Mouse (Mus musculus): Measurements from ENCODE around the gene Adamtsl1. TPM values are rescaled to one million over a fixed set of nuclear protein-coding genes. Genes with fewer than 3 reads are reported as not detected.
A peak's percentile ranks its signal among the peaks of the same experiment; 100 is the strongest.

Adamtsl1 gene
- total RNA-seq, 2 experiments from 2014 or later: 9.6 to 11.7 TPM

- H3K27ac ChIP-seq: no peak overlapping the region
- DNase-seq (ENCODE audit: low spot score in 2 of 2): no peak
- no peak for TF ChIP-seq CTCF (conservative IDR thresholded peaks at IDR 0.05)
- H3K4me3 ChIP-seq: no peak overlapping the region
These were observed 555.1 kb downstream of the Adamtsl1 start for GRCm38 (mm10) chr4:86068875-86069718.

- TF ChIP-seq CTCF (conservative IDR thresholded peaks at IDR 0.05): no peak
These were observed 560.9 kb downstream of the Adamtsl1 start for GRCm38 (mm10) chr4:86074871-86075270.

GRCm38 (mm10) chr4:86077355-86077754 lies 563.4 kb downstream of the Adamtsl1 start:
- H3K27ac ChIP-seq: no peak overlapping the region

More at GRCm38 (mm10) chr4:86074871-86075270, 560.9 kb downstream of the Adamtsl1 start:
- Histone ChIP-seq H3K4me3 (no peak overlapping the region), H3K27ac (no peak overlapping the region)
- no peak for DNase-seq (ENCODE audit: low spot score in 2 of 2)

GRCm38 (mm10) chr4:86077854-86078253 lies 563.9 kb downstream of the Adamtsl1 start:
- TF ChIP-seq CTCF (conservative IDR thresholded peaks at IDR 0.05): no peak
- H3K4me3 ChIP-seq: no peak overlapping the region
- H3K27ac ChIP-seq: no peak overlapping the region
- peak; percentile 37 to 47 for DNase-seq (ENCODE audit: low spot score in 2 of 2)

More at GRCm38 (mm10) chr4:86077355-86077754, 563.4 kb downstream of the Adamtsl1 start:
- no peak overlapping the region for H3K4me3 ChIP-seq
- no peak for DNase-seq (ENCODE audit: low spot score in 2 of 2)
- TF ChIP-seq CTCF (conservative IDR thresholded peaks at IDR 0.05): no peak

- no peak overlapping the region for H3K27ac ChIP-seq
- no peak for TF ChIP-seq CTCF (conservative IDR thresholded peaks at IDR 0.05)
- DNase-seq (ENCODE audit: low spot score in 2 of 2): no peak
- H3K4me3 ChIP-seq: no peak overlapping the region
These were observed 573.5 kb downstream of the Adamtsl1 start for GRCm38 (mm10) chr4:86087508-86087907.

GRCm38 (mm10) chr4:86103207-86103606 lies 589.2 kb downstream of the Adamtsl1 start:
- DNase-seq (ENCODE audit: low spot score in 2 of 2): no peak
- Histone ChIP-seq H3K27ac (no peak overlapping the region), H3K4me3 (no peak overlapping the region)
- TF ChIP-seq CTCF (conservative IDR thresholded peaks at IDR 0.05): no peak

GRCm38 (mm10) chr4:86108325-86108724 lies 594.4 kb downstream of the Adamtsl1 start:
- no peak for TF ChIP-seq CTCF (conservative IDR thresholded peaks at IDR 0.05)
- Histone ChIP-seq H3K4me3 (no peak overlapping the region), H3K27ac (no peak overlapping the region)
- DNase-seq (ENCODE audit: low spot score in 2 of 2): no peak

GRCm38 (mm10) chr4:86119067-86119466 lies 605.1 kb downstream of the Adamtsl1 start:
- no peak for DNase-seq (ENCODE audit: low spot score in 2 of 2)
- Histone ChIP-seq H3K4me3 (no peak overlapping the region), H3K27ac (no peak overlapping the region)
- TF ChIP-seq CTCF (conservative IDR thresholded peaks at IDR 0.05): no peak

GRCm38 (mm10) chr4:86122431-86122830 lies 608.5 kb downstream of the Adamtsl1 start:
- TF ChIP-seq CTCF (conservative IDR thresholded peaks at IDR 0.05): no peak
- Histone ChIP-seq H3K27ac (no peak overlapping the region), H3K4me3 (no peak overlapping the region)
- DNase-seq (ENCODE audit: low spot score in 2 of 2): no peak

GRCm38 (mm10) chr4:86124374-86124773 lies 610.4 kb downstream of the Adamtsl1 start:
- no peak for TF ChIP-seq CTCF (conservative IDR thresholded peaks at IDR 0.05)
- Histone ChIP-seq H3K4me3 (no peak overlapping the region), H3K27ac (no peak overlapping the region; the same call in 1 of the 2 replicates)
- DNase-seq (ENCODE audit: low spot score in 2 of 2): peak; percentile 70 to 73

GRCm38 (mm10) chr4:86126636-86127035 lies 612.7 kb downstream of the Adamtsl1 start:
- DNase-seq (ENCODE audit: low spot score in 2 of 2): no peak
- no peak for TF ChIP-seq CTCF (conservative IDR thresholded peaks at IDR 0.05)
- Histone ChIP-seq H3K27ac (no peak overlapping the region), H3K4me3 (no peak overlapping the region)

- no peak overlapping the region for H3K27ac ChIP-seq
- no peak for DNase-seq (ENCODE audit: low spot score in 2 of 2)
- no peak for TF ChIP-seq CTCF (conservative IDR thresholded peaks at IDR 0.05)
- H3K4me3 ChIP-seq: no peak overlapping the region
These were observed 644.6 kb downstream of the Adamtsl1 start for GRCm38 (mm10) chr4:86158551-86158950.

GRCm38 (mm10) chr4:86159362-86159761 lies 645.4 kb downstream of the Adamtsl1 start:
- no peak for DNase-seq (ENCODE audit: low spot score in 2 of 2)
- Histone ChIP-seq H3K4me3 (no peak overlapping the region), H3K27ac (no peak overlapping the region)
- TF ChIP-seq CTCF (conservative IDR thresholded peaks at IDR 0.05): no peak

GRCm38 (mm10) chr4:86170763-86171162 lies 656.8 kb downstream of the Adamtsl1 start:
- Histone ChIP-seq H3K4me3 (no peak overlapping the region), H3K27ac (no peak overlapping the region)
- no peak for TF ChIP-seq CTCF (conservative IDR thresholded peaks at IDR 0.05)
- DNase-seq (ENCODE audit: low spot score in 2 of 2): no peak

Measured in layer of hippocampus, adult 2 months (tissue).